Mouse (Mus musculus): Measurements from ENCODE around the gene Med13l.

- TF ChIP-seq POLR2A (IDR thresholded peaks at IDR 0.05; ENCODE audit: low read depth, low read length) (no peak), CTCF (conservative IDR thresholded peaks at IDR 0.05; ENCODE audit: insufficient read depth, insufficient read length, low read depth, low read length) (peak; percentile 86)
Observed at GRCm38 (mm10) chr5:118708215-118708949, 147.9 kb downstream of the Med13l start.
